Mouse (Mus musculus) bone marrow macrophage, adult 2 months (primary cell): ENCODE measurements around the gene Prkcg.

ENCODE experiments used
- CTCF ChIP-seq: IDR thresholded peaks from 2 replicates; pipeline ENCODE4 v1.5.1; 2012; ENCODE audit warnings: low read depth, mild to moderate bottlenecking, low read length, moderate library complexity
- POLR2A ChIP-seq: IDR thresholded peaks from 2 replicates; pipeline ENCODE4 v1.6.1; 2012; ENCODE audit warnings: mild to moderate bottlenecking, low read depth, low read length, borderline replicate concordance

DNA sequence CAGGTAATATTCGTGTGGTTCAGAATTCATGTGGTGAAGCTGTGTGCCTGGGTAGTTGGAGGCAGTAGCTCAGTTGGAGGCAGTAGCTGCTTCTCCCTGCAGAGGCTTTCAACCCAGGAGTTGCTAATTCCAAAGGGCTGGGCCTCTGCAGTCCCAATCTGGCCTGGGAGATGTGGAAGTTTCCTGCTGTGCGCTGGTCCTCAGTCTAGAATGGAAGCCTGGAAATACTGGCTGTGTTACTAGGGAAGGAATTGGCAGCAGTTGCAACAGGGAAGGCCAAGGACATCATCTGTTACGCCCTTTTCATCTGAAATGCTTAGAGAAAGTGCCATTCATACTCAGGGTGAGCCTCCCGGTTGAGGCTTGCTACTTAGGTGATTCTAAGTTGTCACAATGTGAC, 27.5 kb upstream of the Prkcg start:
- TF ChIP-seq CTCF (no peak), POLR2A (no peak)
